Mouse (Mus musculus): ENCODE measurements around the gene Ndufaf2.

The Ndufaf2 gene

GRCm38 (mm10) chr13:108041358-108041757 is 117.1 kb downstream of the Ndufaf2 start:
- peak; percentile 56 to 57 for DNase-seq (ENCODE audit: low read depth in 2 of 2, low spot score in 2 of 2)

GRCm38 (mm10) chr13:108040451-108040850 is 118.0 kb downstream of the Ndufaf2 start:
- DNase-seq (ENCODE audit: low read depth in 2 of 2, low spot score in 2 of 2): no peak

GRCm38 (mm10) chr13:108039902-108040301 is 118.5 kb downstream of the Ndufaf2 start:
- no peak for DNase-seq (ENCODE audit: low read depth in 2 of 2, low spot score in 2 of 2)

GRCm38 (mm10) chr13:108039375-108039774 is 119.0 kb downstream of the Ndufaf2 start:
- DNase-seq (ENCODE audit: low read depth in 2 of 2, low spot score in 2 of 2): no peak

GRCm38 (mm10) chr13:108032789-108033188 is 125.6 kb downstream of the Ndufaf2 start:
- DNase-seq (ENCODE audit: low read depth in 2 of 2, low spot score in 2 of 2): no peak

- DNase-seq (ENCODE audit: low read depth in 2 of 2, low spot score in 2 of 2): no peak
Observed at GRCm38 (mm10) chr13:108025802-108026201, 132.6 kb downstream of the Ndufaf2 start.

- no peak for DNase-seq (ENCODE audit: low read depth in 2 of 2, low spot score in 2 of 2)
Observed at GRCm38 (mm10) chr13:108017349-108017748, 141.1 kb downstream of the Ndufaf2 start.

GRCm38 (mm10) chr13:108015166-108015565 is 143.3 kb downstream of the Ndufaf2 start:
- DNase-seq (ENCODE audit: low read depth in 2 of 2, low spot score in 2 of 2): no peak

- no peak for DNase-seq (ENCODE audit: low read depth in 2 of 2, low spot score in 2 of 2)
Observed at GRCm38 (mm10) chr13:108013839-108014238, 144.6 kb downstream of the Ndufaf2 start.

GRCm38 (mm10) chr13:108013110-108013509 is 145.3 kb downstream of the Ndufaf2 start:
- no peak for DNase-seq (ENCODE audit: low read depth in 2 of 2, low spot score in 2 of 2)

GRCm38 (mm10) chr13:108007861-108008260 is 150.6 kb downstream of the Ndufaf2 start:
- DNase-seq (ENCODE audit: low read depth in 2 of 2, low spot score in 2 of 2): no peak

GRCm38 (mm10) chr13:107996301-107996700 is 162.1 kb downstream of the Ndufaf2 start:
- no peak for DNase-seq (ENCODE audit: low read depth in 2 of 2, low spot score in 2 of 2)

- DNase-seq (ENCODE audit: low read depth in 2 of 2, low spot score in 2 of 2): no peak
Observed at GRCm38 (mm10) chr13:107995211-107995610, 163.2 kb downstream of the Ndufaf2 start.

GRCm38 (mm10) chr13:107992573-107992972 is 165.8 kb downstream of the Ndufaf2 start:
- no peak for DNase-seq (ENCODE audit: low read depth in 2 of 2, low spot score in 2 of 2)

GRCm38 (mm10) chr13:107984641-107985040 is 173.8 kb downstream of the Ndufaf2 start:
- DNase-seq (ENCODE audit: low read depth in 2 of 2, low spot score in 2 of 2): no peak

- no peak for DNase-seq (ENCODE audit: low read depth in 2 of 2, low spot score in 2 of 2)
Observed at GRCm38 (mm10) chr13:107984186-107984585, 174.2 kb downstream of the Ndufaf2 start.

GRCm38 (mm10) chr13:107983231-107983847 is 175.1 kb downstream of the Ndufaf2 start:
- DNase-seq (ENCODE audit: low read depth in 2 of 2, low spot score in 2 of 2): no peak

- no peak for DNase-seq (ENCODE audit: low read depth in 2 of 2, low spot score in 2 of 2)
Observed at GRCm38 (mm10) chr13:107979461-107979860, 179.0 kb downstream of the Ndufaf2 start.

- DNase-seq (ENCODE audit: low read depth in 2 of 2, low spot score in 2 of 2): no peak
Observed at GRCm38 (mm10) chr13:107976886-107977656, 181.4 kb downstream of the Ndufaf2 start.

- no peak for DNase-seq (ENCODE audit: low read depth in 2 of 2, low spot score in 2 of 2)
Observed at GRCm38 (mm10) chr13:107972451-107972850, 186.0 kb downstream of the Ndufaf2 start.

GRCm38 (mm10) chr13:107971868-107972267 is 186.6 kb downstream of the Ndufaf2 start:
- DNase-seq (ENCODE audit: low read depth in 2 of 2, low spot score in 2 of 2): no peak

- no peak for DNase-seq (ENCODE audit: low read depth in 2 of 2, low spot score in 2 of 2)
Observed at GRCm38 (mm10) chr13:107970422-107971142, 187.8 kb downstream of the Ndufaf2 start.
